Mouse (Mus musculus): ENCODE measurements around the gene Slc1a2.

DNA sequence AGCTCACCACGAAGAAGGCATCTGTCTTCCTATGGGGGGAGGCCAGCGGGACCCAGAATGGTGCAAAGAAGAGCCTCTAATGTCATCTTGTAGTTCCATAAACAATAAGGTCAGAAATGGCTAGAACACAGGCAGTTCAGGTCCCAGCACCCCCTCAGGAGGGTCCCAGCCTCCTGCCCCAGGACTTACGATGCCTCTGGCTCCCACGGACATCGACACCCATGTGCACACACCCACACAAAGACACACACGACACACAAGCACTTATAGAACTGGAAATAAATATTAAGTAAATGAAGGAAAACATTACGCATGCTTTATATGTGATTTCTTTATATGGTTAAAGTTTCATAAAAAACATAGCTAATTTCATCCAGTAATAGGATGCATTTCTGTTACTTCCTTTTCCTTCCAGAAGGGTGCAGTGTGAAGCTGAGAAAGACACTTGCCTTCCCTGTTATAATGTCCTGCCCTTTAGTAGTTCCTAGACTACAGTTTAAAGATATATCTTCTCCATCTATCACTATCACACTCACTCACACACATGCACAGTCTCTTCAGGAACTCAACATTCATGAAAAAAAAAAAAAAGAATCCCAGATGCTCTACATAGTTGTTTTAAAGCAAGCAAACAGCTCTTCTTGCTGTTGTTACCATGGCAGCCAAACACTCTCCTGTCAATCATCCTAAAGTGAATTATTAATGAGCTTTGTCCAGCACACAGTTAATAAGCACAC, 27.1 kb downstream of the Slc1a2 start:
- TF ChIP-seq POLR2A (IDR thresholded peaks at IDR 0.05; ENCODE audit: control insufficient read depth in 1 of 2, insufficient read depth in 1 of 2, low read depth in 1 of 2, low read length in 2 of 2, poor library complexity in 1 of 2) (no peak), EP300 (IDR thresholded peaks at IDR 0.05; ENCODE audit: low read depth in 1 of 2, low read length in 2 of 2) (no peak), CTCF (IDR thresholded peaks at IDR 0.05 in 2 of 3, conservative IDR thresholded peaks at IDR 0.05 in 1 of 3; ENCODE audit: control insufficient read depth in 1 of 3, insufficient read depth in 1 of 3, low read depth in 2 of 3, low read length in 3 of 3, poor library complexity in 1 of 3, severe bottlenecking in 1 of 3) (peak; percentile 11 to 79 (median 18); a peak in 5 of 6 replicates), HCFC1 (IDR thresholded peaks at IDR 0.05; ENCODE audit: low read depth, low read length) (no peak), TBP (IDR thresholded peaks at IDR 0.05; ENCODE audit: low read depth, low read length) (no peak), MYC (IDR thresholded peaks at IDR 0.05; ENCODE audit: low read depth, low read length) (no peak), MAX (IDR thresholded peaks at IDR 0.05; ENCODE audit: low read length) (no peak), ELF1 (IDR thresholded peaks at IDR 0.05; ENCODE audit: low read depth, low read length) (no peak), POLR2AphosphoS2 (IDR thresholded peaks at IDR 0.05; ENCODE audit: low read length) (no peak), BHLHE40 (IDR thresholded peaks at IDR 0.05; ENCODE audit: borderline replicate concordance, low read depth, low read length) (no peak), MAZ (IDR thresholded peaks at IDR 0.05; ENCODE audit: low read depth, low read length) (no peak), TCF12 (IDR thresholded peaks at IDR 0.05; ENCODE audit: low read depth, low read length) (no peak)

All from MEL (cell line).